Mouse (Mus musculus) adrenal gland, postnatal 36 days (tissue): ENCODE measurements at regions not wholly inside any gene's neighbourhood (a gene's known extent, or its start where the extent isn't known, plus 50 kb on each side); places are given as distances from the start of the nearest gene placed in this dataset.

Experiments used
- DNase-seq, 2 experiments: peaks; one replicate each; pipeline ENCODE4 v3.0.0; 2021; ENCODE audit warnings: mixed read lengths in 1 of 2

DNA sequence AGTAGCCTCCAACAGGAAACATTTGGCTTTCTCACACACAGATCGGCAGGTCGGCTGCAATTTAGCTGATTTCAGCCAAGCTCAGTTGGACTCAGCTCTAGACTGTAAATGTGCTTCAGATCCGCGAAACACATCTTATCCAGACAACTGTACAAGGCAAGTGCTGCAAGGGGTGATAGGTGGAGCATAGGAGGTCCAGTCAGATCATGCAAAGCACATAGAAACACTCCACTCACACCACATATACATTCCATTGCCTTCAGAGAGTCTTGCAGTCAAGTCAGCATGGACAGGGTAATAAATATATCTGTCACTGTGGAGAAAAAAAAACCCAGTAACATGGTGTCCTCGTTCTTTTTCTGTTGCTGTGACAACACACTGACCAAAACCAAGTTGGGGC lies 160.3 kb downstream of the H2al1j start:
- DNase-seq: no peak

DNA sequence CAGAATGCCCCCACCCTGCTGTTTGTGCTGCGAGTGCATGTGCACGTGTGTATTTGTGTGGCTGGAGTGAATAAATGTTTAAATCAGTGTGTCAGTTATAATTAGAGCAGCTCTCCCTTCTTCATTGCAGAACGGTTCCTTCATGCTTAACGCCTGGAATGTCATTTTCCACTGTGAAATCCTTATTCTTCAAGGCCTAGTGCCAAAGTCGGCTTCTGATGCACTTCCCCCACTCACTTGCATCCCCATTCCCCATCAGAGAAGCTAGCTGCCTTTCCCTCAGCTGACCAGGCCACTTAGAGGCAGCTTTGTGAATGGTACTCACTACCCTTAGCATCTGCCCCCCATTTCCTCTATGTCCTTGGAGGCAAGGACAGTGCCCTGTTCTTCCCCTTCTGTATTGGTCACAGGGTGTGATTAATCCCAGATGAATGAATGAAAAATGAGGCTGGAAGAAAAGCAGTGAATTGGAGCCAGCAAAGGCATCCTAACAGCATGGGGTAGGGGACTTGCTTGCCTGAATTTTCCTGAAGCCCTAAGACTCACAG lies 162.6 kb downstream of the H2al1j start:
- peak; percentile 25 for DNase-seq

DNA sequence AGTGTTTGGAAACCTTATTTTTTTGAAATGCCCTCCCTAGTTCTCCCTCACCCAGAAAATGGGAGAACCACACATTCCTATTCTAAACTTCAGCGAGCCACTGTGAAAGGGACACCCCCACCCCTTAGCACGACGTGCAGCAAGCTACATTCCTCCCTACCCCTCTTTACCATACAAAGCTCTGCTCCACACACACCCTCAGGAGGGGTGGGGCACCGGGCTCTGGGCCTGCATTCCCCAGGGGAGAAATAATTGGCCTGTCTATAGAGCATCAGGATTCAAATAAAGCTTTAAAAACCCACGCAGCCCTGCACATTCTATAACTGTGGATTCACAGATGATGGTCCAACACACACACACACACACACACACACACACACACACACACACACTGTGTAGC lies 163.6 kb downstream of the H2al1j start:
- DNase-seq: no peak

DNA sequence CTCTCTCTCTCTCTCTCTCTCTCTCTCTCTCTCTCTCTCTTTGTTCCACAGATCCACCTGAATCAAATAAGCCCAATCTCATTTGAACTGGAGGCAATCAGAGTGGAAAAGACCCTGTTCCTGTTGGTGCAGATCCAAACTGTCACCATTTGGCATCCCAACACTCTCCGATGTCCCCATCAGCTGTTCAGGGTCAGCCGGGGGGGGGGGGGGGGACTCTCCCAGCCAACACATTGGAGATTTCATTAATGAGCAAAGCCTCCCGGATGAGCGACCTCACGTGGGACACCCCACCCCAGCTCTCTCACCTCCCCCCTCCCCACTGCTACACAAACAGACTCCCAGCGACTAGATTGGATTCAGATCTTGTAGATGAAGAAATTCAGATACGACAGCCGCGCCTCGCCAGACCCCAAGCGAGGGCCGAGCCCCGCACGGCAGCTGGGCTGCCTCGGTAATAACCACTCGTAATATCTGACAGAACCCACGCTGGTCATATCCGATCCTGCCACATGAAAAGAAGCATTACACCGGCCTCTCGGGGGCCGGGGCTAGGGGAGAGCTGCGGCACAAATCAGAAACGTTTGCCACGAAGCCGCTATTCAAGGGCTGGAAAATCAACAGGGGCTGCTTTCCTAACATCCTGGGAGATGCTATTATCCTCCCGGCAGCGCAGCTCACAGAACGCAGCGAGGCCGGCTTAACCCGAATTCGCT lies 164.2 kb downstream of the H2al1j start:
- DNase-seq: no peak

DNA sequence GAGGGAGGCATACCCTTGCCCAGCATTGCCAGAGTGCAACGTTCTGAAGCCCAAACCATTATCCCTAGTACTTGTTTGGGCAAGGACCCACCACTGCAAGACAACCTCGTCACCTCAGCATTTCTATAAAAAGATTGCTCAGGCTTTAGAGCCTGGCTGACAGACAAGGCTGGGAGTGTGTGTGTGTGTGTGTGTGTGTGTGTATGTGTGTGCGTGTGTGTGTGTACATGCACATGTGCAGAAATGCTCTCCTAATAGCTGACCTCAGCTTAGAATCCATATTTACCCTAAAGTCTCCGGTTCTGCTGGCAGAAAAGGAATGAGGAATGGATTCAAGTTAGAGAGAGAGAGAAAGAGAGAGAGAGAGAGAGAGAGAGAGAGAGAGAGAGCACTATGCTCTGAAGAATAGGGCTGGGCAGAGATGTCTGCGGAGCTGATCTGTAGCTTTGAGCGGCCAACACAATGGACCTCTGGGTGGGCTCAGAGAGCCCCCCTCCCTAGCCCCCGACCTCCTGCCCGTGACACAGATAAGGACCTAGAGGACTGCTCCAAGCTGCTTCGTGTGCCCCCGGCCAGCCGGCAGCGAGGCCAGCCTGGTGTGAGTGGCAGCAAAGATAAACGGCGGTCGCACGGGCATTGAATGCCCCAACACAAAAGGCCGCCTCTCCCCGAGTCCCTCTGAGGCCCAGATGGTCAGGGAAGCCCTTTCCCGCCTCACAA lies 166.1 kb downstream of the H2al1j start:
- DNase-seq: no peak

DNA sequence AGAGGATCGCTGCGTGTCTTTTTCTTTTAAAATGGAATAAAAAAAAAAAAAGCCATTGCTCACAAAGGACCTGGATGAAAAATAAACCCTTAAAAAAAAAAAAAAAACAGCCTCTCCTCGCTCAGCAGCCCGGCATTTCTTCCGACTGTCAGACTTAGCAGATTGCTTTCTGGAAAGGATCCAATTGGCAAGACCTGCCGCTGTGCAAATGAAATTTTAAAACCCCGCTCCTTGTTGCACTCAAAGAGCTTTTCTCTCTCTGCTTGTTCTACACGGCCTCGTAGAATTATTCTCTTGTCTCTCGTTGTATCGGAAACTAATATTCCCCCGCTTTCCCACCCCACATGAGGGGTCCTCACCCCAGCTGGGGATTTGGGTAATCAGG lies 166.6 kb downstream of the H2al1j start:
- DNase-seq: peak in 1 of 2 experiments; percentile 25

DNA sequence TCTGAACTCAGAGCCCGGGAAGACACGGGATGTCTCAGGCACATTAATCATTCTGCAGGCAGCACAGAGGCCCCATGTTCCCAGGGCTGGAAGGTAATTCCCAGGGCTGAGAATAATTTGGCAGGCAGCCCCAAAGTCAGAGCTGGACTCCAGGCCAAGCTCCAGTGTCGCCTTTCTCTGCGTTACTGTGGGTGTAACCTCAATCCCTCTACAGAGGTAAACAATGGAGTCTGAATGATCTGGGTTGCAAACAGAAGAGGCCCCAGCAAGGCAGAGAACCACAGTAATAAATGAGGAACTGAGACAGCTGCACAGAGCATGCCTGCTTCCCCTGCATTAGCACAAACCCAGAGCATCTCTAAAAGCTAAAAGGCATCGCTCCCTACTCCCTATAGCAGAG lies 184.8 kb downstream of the H2al1j start:
- peak; percentile 55 to 75 for DNase-seq

DNA sequence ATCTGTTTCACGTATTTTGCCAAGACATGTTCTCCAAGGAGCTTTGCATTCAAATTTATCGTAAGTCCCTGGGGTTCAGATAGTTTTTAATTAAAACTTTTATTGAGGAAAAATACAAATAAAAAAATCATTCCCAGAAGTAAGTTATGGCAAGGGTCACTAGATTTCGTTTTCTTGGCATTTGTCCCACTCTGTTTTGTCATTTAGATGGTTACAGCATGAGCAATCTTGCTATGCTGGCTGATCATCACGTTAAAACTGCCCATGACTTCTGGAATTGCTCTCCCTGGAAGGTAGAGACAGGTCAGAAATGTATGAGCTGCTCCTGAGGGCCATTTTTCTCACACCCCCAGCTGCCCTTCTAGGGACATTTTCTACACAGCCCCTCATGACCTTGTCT lies 185.3 kb downstream of the H2al1j start:
- no peak for DNase-seq

DNA sequence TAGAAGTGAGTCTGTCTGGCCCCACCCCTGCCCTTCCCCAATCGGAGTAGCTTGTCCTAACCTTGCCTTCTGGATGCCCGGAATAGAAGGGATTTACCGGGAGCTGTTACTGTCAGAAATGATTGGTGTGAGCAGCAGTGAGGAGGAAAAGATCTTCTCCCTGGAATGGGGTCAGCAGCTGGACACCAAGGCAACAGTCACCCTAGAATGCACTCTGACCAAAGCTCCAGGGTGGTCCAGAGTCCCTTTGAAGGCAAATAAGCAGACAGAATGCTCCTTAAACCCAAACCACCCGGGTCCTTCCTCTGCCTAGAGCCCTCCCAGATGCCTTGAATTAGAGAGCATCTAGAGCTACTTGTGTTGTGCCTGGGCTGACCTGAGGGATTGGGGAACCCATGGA lies 196.2 kb downstream of the H2al1j start:
- DNase-seq: no peak

DNA sequence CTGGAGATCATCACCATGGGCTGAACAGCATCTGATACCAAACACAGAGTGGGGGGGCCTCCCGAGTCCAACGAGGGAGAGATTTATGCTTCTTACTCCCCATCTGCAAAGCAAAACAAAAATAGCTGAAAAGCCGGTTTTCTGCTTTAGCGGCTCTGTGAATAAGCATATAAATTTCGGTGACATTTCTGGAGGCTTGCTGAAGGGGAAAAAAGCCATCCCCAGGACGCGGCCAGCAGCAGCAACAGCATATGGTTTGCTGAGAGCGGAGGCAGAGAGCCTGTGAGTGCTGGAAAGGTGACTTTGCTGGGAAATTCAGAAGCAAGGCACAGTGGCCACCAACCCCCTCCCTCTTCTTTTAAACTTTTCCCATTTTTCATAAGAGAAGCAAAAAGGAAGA lies 197.7 kb downstream of the H2al1j start:
- no peak for DNase-seq

DNA sequence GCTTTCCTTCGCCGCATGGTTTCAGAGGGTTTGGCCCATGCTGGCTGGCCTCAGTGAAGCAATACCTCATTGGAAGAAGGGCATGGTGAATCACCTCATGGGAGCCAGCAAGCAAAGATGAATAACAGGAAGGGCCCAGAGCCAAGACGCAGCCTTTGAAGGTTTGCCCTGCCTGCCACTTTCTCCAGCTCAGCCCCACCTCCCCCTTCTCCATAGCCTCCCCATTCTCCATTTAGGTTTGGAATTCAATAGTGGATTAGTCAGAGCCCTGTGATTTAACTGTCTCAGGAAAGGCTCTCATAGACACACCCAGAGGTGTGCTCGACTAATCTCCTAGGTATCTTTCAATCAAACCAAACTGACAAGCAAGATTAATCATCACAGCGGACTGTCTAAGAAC lies 201.0 kb downstream of the H2al1j start:
- peak; percentile 78 to 79 for DNase-seq

DNA sequence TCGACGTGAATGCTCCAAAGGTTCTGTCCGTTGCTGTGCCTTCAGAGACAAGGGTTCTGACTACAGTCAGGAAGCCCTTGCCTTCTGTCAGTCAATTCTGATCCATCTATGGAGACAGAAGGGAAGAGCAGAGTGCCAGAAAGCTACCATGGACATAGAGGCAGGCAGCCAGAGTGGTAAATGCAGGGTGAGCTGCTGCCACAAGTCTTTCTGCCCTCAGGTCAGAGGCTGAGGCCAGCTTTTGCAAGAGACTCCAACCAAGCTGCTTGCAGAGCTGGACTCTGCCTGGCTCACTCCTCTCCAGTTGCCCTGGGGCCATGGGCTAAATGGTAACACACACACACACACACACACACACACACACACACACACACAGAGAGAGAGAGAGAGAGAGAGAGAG lies 201.6 kb downstream of the H2al1j start:
- no peak for DNase-seq

DNA sequence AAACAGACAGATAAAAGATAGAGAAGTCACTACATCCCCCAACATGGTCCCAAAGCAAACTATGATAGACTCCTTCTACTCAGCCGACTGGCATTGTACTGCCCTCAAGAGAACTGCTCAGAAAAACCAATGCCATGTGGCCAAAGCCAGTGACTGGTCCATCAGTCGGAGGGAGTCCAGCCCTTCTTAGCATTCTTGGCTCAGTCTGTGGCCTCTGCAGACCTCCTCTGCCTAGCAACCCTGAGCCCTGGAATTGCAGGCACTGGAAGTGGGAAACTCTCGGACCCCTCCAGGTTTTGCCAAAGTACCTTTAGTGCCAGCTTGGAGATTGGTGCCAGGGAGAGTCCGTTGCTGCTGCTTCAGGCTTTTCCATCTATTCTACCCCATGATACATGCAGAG lies 205.2 kb downstream of the H2al1j start:
- no peak for DNase-seq

DNA sequence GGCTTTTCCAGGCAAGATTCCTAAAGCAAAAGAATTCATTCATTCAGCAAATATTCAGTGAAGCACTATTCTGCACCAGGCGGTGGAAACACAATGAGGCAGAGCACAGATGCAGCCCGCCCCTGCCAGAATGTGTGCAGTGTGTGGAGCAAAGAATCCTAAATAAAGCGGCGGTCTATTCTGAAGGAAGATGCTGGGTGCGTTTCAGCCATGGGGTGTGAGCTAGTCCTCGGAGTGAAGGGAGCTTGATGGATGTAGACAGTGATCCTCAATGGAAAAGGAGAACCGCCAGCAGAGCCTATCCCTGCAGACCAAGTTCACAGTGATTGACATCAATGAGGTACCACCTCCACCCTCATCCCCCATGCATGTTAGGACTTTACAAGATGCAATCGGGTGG lies 206.2 kb downstream of the H2al1j start:
- DNase-seq: no peak

DNA sequence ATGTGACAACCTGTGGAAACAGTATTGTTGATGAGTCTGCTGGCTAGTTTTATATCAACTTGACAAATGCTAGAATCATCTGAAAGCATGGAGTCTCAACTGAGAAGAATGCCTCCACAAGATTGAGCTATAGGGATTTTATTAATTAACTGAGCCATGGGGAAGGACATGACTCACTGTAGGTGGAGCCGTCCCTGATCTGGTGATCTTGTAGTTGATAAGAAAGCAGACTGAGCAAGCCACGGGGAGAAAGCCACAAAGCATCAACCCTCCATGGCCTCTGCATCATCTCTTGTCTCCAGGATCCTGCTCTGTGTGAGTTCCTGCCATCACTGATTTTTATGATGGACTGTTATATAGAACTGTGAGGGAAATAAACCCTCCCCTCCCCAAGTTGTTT lies 213.4 kb downstream of the H2al1j start:
- peak; percentile 9 to 20 for DNase-seq

DNA sequence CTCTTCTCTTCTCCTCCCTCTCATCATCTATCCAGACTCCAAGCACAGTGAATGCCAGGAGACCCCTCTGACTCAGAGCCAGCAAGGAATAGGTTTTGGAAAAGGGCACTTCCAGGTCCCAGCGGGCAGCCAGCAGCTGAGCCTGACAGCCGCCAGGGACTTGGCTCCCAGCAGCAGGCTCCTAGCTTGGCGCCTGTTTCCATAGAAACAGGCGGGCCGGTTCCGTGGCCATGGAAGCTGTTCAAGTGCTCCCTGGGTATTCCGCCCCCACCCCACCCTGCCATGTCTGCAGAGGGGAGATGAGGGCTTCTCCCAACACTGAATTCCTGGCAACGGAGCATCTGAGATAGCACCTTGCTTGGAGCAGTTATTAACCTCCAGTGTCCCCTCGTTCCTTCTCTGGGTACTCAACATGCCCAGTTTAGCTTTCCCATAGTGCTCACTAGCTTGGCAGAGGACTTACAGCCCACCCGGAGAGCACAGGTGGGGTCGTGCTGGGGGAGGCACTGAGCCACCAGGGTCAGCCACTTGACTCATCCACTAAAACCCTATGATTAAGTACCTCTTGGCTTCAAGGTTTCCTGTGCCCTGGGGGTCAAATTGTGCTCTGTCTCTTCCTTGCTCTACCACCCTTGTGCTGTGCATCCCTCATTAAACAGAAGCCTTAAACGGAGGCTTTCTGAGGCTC lies 222.7 kb downstream of the H2al1j start:
- peak in 1 of 2 experiments; percentile 5 for DNase-seq

DNA sequence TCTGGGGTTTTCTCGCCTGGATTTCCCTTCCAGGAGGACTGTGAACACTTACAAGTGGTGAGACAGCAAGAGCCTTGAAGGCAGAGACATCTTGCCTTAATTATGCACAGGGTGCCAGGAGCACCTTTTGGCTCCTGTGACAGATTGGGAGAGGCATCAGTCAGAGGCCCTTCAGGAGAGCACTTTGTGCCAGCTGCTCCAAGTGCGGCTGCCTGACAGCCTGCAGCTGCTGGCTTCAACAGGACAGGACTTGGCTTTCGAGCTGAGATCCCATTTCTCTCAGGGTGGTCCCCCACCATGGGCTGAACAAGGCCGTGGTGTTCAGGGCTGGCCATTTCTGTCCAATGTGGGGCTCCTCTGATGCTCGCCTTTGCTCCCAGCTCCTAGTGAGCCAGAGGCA lies 224.6 kb downstream of the H2al1j start:
- no peak for DNase-seq

DNA sequence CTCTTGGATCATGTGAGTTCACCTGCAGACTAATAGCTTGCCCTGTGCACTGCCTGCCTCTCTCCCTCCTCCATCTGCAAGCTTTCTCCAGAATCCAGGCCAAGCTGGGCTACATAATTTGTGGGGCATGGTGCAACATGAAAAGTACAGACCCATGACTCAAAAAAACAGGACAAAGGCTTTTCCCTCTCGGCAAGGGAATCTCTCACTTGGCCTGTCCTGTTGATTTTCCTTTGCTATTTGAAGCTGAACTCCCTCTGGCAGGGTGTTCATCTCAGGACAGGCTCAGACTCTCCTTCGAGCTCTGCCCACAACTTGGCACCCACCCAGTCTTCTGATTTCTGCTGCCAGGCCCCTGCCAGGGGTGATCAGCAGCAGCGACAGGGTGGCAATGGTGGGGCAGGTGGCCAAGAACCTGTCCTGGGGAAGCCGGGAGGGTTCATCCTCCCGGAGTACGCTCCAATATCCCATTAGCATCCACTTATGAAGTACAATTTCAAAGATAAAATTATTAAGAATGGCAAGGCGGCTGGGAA lies 227.5 kb downstream of the H2al1j start:
- DNase-seq: peak; percentile 17 to 27

DNA sequence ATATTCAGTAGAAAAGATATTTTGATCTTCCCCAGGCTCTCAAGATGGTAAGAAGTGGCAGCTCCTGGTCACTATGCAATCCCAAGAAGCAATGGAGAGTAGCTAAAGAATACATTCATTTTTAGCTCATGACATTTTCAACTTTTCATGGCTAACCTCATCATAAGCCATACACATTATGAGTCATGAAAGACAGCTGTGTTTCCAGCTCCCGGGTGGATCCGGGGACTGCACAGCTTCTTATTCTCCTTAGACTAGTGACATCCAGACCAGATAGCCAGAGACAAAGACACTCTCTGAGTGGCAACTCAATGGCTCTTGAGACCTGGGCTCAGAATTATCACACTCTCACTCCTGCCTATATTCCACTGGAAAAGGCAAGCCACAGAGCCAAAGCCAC lies 230.6 kb downstream of the H2al1j start:
- DNase-seq: no peak

DNA sequence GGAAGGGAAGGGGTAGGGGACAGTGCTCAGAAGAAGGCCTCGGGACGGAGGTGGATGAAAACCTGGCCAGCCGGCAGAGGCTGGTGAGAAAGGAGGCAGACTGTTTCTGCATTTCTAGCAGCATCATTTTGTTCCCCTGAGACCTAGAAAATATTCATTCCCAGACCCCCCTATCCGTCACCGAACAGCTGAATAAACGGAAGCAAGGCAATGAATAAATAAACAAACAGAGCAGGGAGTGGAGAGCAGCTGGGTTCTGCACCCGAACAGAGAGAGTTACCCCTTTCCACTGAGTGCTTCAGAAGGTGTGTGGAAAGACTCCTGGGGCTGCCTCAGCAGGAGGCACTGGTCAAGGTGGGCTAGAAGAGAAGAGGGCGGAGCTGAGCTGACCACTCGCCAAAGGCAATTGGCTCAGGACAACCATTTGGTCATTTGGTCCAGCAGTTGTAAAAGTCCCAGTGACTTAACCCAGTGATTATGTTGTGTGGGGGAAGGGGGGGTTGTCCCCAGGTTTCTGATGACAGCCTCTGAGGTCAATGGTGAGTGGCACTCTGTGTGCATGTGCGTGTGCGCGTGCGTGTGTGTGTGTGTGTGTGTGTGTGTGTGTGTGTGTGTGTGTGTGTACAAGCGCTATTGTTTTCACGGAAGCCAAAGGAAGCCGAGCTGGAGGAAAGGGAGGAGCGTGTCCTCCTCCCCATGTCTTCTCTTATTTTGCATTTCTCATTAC lies 233.1 kb downstream of the H2al1j start:
- DNase-seq: no peak

DNA sequence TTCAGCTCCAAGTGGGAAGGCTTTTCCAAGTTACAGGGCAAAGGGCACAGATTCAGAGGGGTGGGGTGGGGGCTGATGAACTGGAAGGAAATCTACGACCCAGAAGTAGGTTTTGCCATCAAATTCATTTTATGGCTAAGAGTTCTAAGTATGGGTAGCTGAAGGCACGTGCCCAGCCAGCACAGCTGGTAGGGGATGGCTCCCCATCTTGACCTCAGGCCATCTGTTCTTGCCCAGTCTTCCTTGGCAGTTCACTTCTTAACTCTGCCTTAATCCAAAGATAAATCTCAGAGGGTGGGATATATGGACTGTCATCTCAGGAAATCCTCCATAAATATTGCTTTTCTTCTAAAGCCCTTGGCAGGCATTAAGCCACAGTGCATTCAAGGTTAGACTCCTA lies 238.3 kb downstream of the H2al1j start:
- no peak for DNase-seq

DNA sequence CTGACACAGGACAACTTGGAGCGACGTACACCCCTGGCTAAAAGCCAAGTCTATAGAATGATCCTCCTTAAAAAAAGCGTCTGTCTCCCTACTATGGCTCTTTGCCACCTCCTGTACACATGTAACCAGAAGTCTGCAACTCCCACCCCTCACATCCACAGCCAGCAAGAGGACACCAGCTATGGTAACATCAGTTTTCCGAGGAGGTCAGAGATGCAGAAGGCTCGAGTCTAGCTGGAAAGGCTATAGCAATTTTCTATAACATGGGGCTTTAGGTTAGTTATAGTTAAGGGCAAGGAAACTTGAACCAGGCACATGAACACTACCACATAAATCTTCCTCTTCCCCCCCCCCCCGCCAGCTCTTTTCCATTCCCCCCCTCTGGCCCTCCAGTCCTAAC lies 240.2 kb downstream of the H2al1j start:
- DNase-seq: no peak
